In the genomic region with DNA sequence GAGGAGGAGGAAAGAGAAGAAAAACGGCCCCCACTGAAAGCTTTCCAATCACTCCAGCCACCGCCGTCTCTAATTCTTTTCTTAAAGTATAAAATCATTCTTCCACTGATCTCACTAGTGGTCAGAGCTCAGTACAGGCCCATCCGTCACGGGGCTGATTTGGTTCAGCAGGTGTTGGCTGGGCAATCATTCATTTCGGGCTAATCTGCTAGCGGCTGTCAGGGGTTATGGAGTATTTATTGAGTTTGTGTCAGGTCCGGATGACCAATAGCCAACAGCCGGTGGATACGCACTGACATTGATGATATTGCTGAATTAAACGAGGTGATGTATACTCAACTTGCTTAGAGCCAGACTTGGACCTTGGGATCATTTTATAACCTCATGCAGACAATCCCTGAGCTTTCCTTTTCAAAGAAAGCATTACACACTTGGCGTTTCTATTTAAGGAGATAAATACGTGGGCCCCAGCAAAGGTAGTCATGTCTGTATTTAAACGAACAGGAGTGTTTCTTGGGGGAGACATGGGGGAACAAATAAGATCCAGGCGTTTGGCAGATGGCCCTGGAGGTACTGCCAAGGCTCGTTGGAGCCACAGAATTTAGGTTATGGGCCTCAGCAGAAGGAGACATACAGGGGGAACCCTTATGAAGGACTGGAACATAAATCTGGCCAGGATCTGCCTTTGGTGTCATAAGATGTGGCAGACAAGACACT, we compare ENCODE assay signal across 16 mouse cellular contexts.
DNase-seq lines count a peak whose midpoint lies in the region; ATAC-seq and TF ChIP-seq lines count a peak whose summit lies in the region.
"Had no signal": no experiment of that assay in that cellular context is flagged by ENCODE, and none has a peak within 500 bp of the region (broad histone marks: within the 10 kb centered on the region; RNA-seq: fewer than 3 reads in every experiment).

No protein-coding gene starts in this region.

- no peaks in the 10 kb centered on the region for H3K9me3 ChIP-seq in hindbrain, embryonic 12.5 days (replicated peaks)
- no peaks in the 10 kb centered on the region for H3K9me3 ChIP-seq in hindbrain, embryonic 14.5 days (ENCODE audit: control insufficient read depth, low read length)
- no peaks in the 10 kb centered on the region for H3K9me3 ChIP-seq in hindbrain, embryonic 16.5 days (ENCODE audit: control insufficient read depth, low read length)
- H3K9me3 ChIP-seq in neural tube, embryonic 14.5 days (ENCODE audit: control insufficient read depth, low read length): no peaks in the 10 kb centered on the region
- H3K9me3 ChIP-seq: heart, embryonic 13.5 days had no signal

- no peak overlapping the region for H3K4me2 ChIP-seq in hindbrain, embryonic 12.5 days (replicated peaks)
- no peak overlapping the region for H3K4me2 ChIP-seq in hindbrain, embryonic 14.5 days (replicated peaks)
- H3K4me2 ChIP-seq in hindbrain, embryonic 16.5 days (ENCODE audit: low read length): no peak overlapping the region
- H3K4me2 ChIP-seq in neural tube, embryonic 14.5 days (ENCODE audit: low read depth, low read length): no peak overlapping the region
- H3K4me2 ChIP-seq: heart, embryonic 13.5 days had no signal

- DNase-seq in hindbrain, embryonic 14.5 days (ENCODE audit: low spot score): no peak
- peak; percentile 54 for DNase-seq in embryo, embryonic 10.5 days (ENCODE audit: low spot score)
- DNase-seq in kidney, adult 2 months: no peak
- no peak for DNase-seq in Muller cell, postnatal 12 days (ENCODE audit: inconsistent ontology term)
- DNase-seq: adrenal gland, adult 8-10 months; cerebellum, adult 2 months; gastrocnemius, postnatal 25 days; kidney, postnatal 25 days; layer of hippocampus, adult 9-11 months; thymus, adult 2 months had no signal

- peak overlapping the region; percentile 31; the same call in 1 of the 2 replicates for H3K27ac ChIP-seq in hindbrain, embryonic 12.5 days
- no peak overlapping the region for H3K27ac ChIP-seq in hindbrain, embryonic 14.5 days
- H3K27ac ChIP-seq in hindbrain, embryonic 16.5 days (ENCODE audit: low read depth, low read length): no peak overlapping the region
- H3K27ac ChIP-seq in neural tube, embryonic 14.5 days (ENCODE audit: low read depth, low read length): no peak overlapping the region
- H3K27ac ChIP-seq in kidney, adult 2 months (ENCODE audit: insufficient read depth, low read depth, low read length): no peak overlapping the region
- H3K27ac ChIP-seq: heart, embryonic 13.5 days; liver, embryonic 14.5 days had no signal

- H3K9ac ChIP-seq in hindbrain, embryonic 12.5 days: no peak overlapping the region
- no peak overlapping the region for H3K9ac ChIP-seq in hindbrain, embryonic 14.5 days
- no peak overlapping the region for H3K9ac ChIP-seq in hindbrain, embryonic 16.5 days (ENCODE audit: low read depth, low read length)
- no peak overlapping the region for H3K9ac ChIP-seq in neural tube, embryonic 14.5 days (replicated peaks; ENCODE audit: low read depth, low read length)
- H3K9ac ChIP-seq: heart, embryonic 13.5 days; liver, embryonic 14.5 days had no signal

- H3K4me3 ChIP-seq in hindbrain, embryonic 12.5 days: no peak overlapping the region
- H3K4me3 ChIP-seq in hindbrain, embryonic 14.5 days (replicated peaks; ENCODE audit: low read length): no peak overlapping the region
- H3K4me3 ChIP-seq in hindbrain, embryonic 16.5 days (ENCODE audit: low read length): no peak overlapping the region
- H3K4me3 ChIP-seq in neural tube, embryonic 14.5 days (ENCODE audit: low read depth, low read length): no peak overlapping the region
- H3K4me3 ChIP-seq in kidney, adult 2 months (ENCODE audit: insufficient read depth, low read depth, low read length): no peak overlapping the region
- H3K4me3 ChIP-seq: heart, embryonic 13.5 days had no signal

- no peaks in the 10 kb centered on the region for H3K36me3 ChIP-seq in hindbrain, embryonic 12.5 days
- no peaks in the 10 kb centered on the region for H3K36me3 ChIP-seq in hindbrain, embryonic 14.5 days (replicated peaks; ENCODE audit: control insufficient read depth, insufficient read depth)
- no peaks in the 10 kb centered on the region for H3K36me3 ChIP-seq in hindbrain, embryonic 16.5 days (ENCODE audit: control insufficient read depth, insufficient read depth, low read length)
- no peaks in the 10 kb centered on the region for H3K36me3 ChIP-seq in neural tube, embryonic 14.5 days (ENCODE audit: control insufficient read depth, insufficient read depth, low read length)
- no peaks in the 10 kb centered on the region for H3K36me3 ChIP-seq in kidney, adult 2 months (ENCODE audit: control insufficient read depth, insufficient read depth, low read length)
- H3K36me3 ChIP-seq: heart, embryonic 13.5 days had no signal

- H3K27me3 ChIP-seq in hindbrain, embryonic 12.5 days: peaks cover 3% of the 10 kb centered on the region
- H3K27me3 ChIP-seq in hindbrain, embryonic 14.5 days (ENCODE audit: control insufficient read depth, insufficient read depth, low read length): no peaks in the 10 kb centered on the region
- no peaks in the 10 kb centered on the region for H3K27me3 ChIP-seq in hindbrain, embryonic 16.5 days (replicated peaks; ENCODE audit: control insufficient read depth, insufficient read depth, low read length)
- H3K27me3 ChIP-seq in neural tube, embryonic 14.5 days (ENCODE audit: control insufficient read depth, insufficient read depth, low read length): no peaks in the 10 kb centered on the region
- no peaks in the 10 kb centered on the region for H3K27me3 ChIP-seq in kidney, adult 2 months (replicated peaks; ENCODE audit: control insufficient read depth, insufficient read depth, low read length)

- 68% methylated on average over 16 of the region's 16 CpGs for WGBS in hindbrain, embryonic 12.5 days
- WGBS in hindbrain, embryonic 14.5 days: 57% methylated on average over 16 of the region's 16 CpGs
- 61% methylated on average over 16 of the region's 16 CpGs for WGBS in hindbrain, embryonic 16.5 days
- WGBS in neural tube, embryonic 14.5 days: 46% methylated on average over 16 of the region's 16 CpGs
- WGBS in kidney, adult 2 months: 41% methylated on average over 16 of the region's 16 CpGs

- no peak for TF ChIP-seq CTCF in kidney, adult 2 months (conservative IDR thresholded peaks at IDR 0.05; ENCODE audit: insufficient read depth, insufficient read length, low read depth, low read length)

- ATAC-seq in hindbrain, embryonic 12.5 days (ENCODE audit: low FRiP score): peak; percentile 36; the same call in 1 of the 2 replicates
- no peak for ATAC-seq in hindbrain, embryonic 14.5 days (ENCODE audit: low FRiP score)
- ATAC-seq in hindbrain, embryonic 16.5 days: peak; percentile 59
- 0 out of 2 replicates have a peak, but pooled peaks have one; percentile 7 for ATAC-seq in neural tube, embryonic 14.5 days (ENCODE audit: low read depth)
- ATAC-seq: lung, postnatal 0 days had no signal

- no peak for TF ChIP-seq POLR2A in kidney, adult 2 months (IDR thresholded peaks at IDR 0.05; ENCODE audit: low read depth, low read length)

- H3K4me1 ChIP-seq in hindbrain, embryonic 12.5 days: peaks cover 17% of the 10 kb centered on the region
- H3K4me1 ChIP-seq in hindbrain, embryonic 14.5 days (replicated peaks; ENCODE audit: control insufficient read depth, insufficient read depth, low read length): peaks cover 17% of the 10 kb centered on the region
- H3K4me1 ChIP-seq in hindbrain, embryonic 16.5 days (ENCODE audit: control insufficient read depth, insufficient read depth, low read depth, low read length): peaks cover 5% of the 10 kb centered on the region; the same call in 1 of the 2 replicates
- peaks cover 4% of the 10 kb centered on the region; the same call in 1 of the 2 replicates for H3K4me1 ChIP-seq in neural tube, embryonic 14.5 days (ENCODE audit: control insufficient read depth, insufficient read depth, low read length)
- H3K4me1 ChIP-seq in kidney, adult 2 months (ENCODE audit: control insufficient read depth, insufficient read depth, low read length): no peaks in the 10 kb centered on the region
